Mouse (Mus musculus) lung, postnatal 14 days (tissue): ENCODE measurements at regions not wholly inside any gene's neighbourhood (a gene's known extent, or its start where the extent isn't known, plus 50 kb on each side); places are given as distances from the start of the nearest gene placed in this dataset.

Experiments used
- DNase-seq: peaks from one replicate; pipeline ENCODE4 v3.0.0; 2021

DNA sequence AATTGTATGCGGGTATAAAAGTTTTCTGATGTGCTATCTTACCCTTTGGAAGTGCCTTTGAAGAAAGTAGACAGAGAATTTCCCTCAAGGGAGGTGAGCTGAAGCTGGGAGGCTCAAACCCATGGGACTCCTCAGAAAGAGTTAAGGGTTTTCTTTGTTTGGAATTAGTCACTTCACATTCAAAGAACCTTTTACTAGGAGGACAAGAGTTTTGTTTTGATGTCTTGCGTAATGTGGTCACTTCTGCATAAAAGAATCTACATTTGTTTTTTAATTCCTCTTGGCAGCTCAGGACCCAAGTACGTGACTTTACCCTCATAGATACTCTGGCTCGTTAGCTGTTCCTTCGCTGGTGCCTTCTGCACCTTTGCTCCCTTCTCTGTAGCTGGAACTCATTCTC is 511.1 kb upstream of the Sox9 start:
- DNase-seq: peak; percentile 0

DNA sequence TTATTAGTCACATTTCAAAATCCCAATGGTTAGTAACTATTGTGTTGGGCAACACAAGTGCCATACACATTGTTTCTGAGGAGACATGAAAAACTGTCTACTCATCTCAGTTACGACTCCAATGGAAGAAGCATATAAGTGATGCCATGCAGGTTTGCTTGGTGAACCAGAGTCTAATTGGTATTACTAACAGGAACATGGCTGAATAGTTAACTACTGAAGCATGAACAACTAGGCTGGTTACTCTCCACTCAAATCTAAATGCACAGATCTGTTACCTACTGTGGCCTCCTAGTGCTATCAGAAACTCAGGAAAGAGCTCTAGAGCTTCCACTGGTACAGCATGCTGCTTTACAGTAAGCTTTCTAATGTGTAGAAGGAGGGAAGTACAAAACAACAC is 503.5 kb upstream of the Sox9 start:
- DNase-seq: no peak

- DNase-seq: no peak
Measured at GRCm38 (mm10) chr11:112282911-112283310, 499.1 kb upstream of the Sox9 start.

- no peak for DNase-seq
Measured at GRCm38 (mm10) chr11:112298901-112299341, 483.1 kb upstream of the Sox9 start.

- no peak for DNase-seq
Measured at GRCm38 (mm10) chr11:112303091-112303490, 478.9 kb upstream of the Sox9 start.

- no peak for DNase-seq
Measured at GRCm38 (mm10) chr11:112325850-112326249, 456.2 kb upstream of the Sox9 start.

DNA sequence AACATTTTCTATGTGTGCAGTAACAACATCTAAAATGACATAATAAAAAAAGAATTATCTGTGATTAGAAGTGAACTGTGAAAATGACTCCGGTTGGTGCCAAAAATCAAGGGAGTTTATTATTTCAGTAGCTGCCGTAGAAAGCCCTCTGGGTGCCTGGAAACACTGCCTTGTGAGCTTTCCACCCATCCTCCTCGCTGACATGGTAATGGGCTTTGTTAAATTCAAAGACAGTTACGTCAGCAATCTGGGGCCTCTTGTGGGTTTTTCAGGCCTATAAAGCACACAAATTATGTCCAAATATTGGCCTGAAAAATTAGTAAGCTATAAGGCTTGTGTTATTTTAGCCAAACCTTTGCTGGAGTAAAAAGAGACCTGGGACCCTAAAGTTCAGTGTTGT is 454.4 kb upstream of the Sox9 start:
- no peak for DNase-seq

GRCm38 (mm10) chr11:112345133-112345532 is 436.9 kb upstream of the Sox9 start:
- DNase-seq: no peak

GRCm38 (mm10) chr11:112345586-112345985 is 436.4 kb upstream of the Sox9 start:
- DNase-seq: no peak

GRCm38 (mm10) chr11:112346089-112346488 is 435.9 kb upstream of the Sox9 start:
- no peak for DNase-seq

GRCm38 (mm10) chr11:112346532-112346931 is 435.5 kb upstream of the Sox9 start:
- DNase-seq: no peak

DNA sequence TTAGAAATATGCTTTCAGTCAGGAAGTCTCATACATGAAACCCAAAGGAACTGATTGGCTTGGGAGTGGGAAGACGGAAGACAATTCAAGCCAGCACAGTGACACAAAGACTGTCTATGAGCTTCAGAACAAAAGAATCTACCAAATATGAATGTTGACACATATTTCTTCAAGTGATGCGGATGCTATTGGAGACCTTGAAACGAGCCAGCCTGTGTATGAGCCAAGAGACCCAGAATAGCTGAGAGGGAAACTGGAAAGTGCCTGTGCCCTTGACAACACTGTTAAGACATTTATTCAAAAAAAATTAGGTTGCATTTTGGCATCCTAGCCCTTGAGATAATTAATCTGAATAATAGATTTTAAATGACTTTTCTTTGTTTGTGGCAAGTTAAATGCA is 426.7 kb upstream of the Sox9 start:
- no peak for DNase-seq

- DNase-seq: no peak
Measured at GRCm38 (mm10) chr11:112366715-112367114, 415.3 kb upstream of the Sox9 start.

DNA sequence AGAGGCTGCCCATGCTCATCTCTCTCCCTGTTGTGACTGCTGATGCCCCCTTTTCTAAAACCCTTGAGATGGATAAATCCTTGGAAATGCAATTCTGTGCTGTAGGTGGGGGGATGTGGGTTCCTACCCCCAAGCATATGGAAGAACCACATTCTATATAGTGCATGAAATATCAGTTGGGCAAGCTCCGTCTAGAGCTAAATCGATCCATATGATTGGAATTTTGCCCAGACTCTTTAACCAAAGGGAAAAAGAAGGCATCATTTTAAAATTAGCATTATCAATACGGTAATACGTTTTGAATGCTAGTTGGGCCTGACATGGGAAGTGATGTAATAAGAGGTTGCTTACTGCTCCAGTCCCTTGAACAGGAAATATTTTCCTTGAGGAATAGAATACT is 411.1 kb upstream of the Sox9 start:
- DNase-seq: no peak

- no peak for DNase-seq
Measured at GRCm38 (mm10) chr11:112400069-112400468, 382.0 kb upstream of the Sox9 start.

DNA sequence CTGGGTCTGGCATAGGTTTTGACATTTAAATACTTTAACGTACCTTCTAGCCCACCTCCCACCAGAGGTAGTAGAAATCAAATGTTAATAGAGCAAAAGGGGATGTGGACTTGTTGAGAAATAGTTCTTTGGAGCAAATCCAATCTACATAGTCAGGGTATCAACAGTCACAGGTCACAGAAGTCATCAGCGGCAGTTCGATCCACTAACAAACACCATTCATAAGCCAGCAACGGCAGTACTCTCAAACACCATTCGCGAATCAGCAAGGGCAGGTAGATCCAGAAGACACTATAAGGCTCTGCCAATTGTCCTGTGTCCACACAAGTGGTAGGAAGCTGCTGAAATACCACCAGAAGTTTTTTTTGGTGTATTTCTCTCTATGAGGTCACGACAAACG is 374.3 kb upstream of the Sox9 start:
- DNase-seq: no peak

- DNase-seq: no peak
Measured at GRCm38 (mm10) chr11:112412434-112412833, 369.6 kb upstream of the Sox9 start.

DNA sequence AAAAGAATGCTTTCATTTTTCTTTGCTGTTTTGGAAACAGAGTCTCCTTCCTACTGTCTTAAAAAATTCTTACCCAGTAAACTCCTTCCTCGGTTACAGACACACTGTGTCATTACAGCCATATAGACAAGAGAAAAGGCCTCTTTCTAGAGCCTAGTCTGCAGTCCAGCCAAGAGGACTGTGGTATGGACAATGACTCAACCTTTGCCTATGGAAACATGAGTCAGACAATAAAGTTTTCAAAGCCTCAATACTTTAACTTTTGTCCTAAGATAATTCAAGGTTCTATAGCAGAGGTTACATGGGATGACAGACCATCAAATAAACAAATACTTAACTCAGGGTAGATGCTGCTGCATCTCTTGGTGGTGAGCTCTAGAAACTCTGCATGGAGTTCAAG is 339.4 kb upstream of the Sox9 start:
- no peak for DNase-seq

DNA sequence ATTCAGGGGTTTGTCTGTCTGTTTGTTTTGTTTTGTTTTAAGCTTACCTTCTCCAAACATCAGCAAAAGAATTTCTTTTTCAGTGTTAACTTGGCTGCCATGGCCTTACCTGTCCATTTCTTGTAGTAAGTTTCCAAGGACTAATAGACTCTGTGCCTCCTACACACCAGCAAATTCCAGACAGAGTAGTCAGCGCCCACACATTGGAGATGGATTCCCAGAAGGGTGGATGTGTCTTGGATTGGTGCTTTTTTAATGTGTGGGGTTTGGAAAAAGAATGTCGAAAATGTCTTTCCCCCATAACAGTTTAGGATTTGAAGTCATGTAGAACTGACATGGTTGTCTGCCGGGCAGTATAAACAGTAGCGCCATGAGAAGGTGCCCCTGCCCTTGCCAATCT is 338.1 kb upstream of the Sox9 start:
- DNase-seq: no peak

DNA sequence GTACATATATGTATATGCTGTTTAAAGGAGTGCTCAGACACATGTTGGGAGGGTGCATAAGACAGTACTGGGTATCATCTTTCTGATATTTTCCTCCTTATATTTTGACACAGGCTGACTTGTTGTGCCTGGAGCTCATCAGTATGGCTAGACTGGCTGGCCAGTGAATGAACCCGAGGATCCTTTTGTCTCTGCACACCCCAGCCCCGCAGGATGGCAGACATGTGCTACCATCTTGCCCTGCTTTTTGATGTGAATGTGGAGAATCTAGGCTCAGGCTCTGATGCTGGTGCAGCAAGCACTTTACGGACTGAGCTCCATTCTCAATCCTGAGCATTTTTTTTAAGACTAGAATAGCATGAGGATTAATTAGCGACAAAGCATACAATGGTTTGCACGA is 332.4 kb upstream of the Sox9 start:
- DNase-seq: no peak

GRCm38 (mm10) chr11:112450227-112450626 is 331.8 kb upstream of the Sox9 start:
- peak; percentile 10 for DNase-seq

- no peak for DNase-seq
Measured at GRCm38 (mm10) chr11:112458075-112458474, 323.9 kb upstream of the Sox9 start.

GRCm38 (mm10) chr11:112463121-112463520 is 318.9 kb upstream of the Sox9 start:
- no peak for DNase-seq

- DNase-seq: no peak
Measured at GRCm38 (mm10) chr11:112464386-112464785, 317.6 kb upstream of the Sox9 start.

GRCm38 (mm10) chr11:112470336-112470735 is 311.7 kb upstream of the Sox9 start:
- no peak for DNase-seq

DNA sequence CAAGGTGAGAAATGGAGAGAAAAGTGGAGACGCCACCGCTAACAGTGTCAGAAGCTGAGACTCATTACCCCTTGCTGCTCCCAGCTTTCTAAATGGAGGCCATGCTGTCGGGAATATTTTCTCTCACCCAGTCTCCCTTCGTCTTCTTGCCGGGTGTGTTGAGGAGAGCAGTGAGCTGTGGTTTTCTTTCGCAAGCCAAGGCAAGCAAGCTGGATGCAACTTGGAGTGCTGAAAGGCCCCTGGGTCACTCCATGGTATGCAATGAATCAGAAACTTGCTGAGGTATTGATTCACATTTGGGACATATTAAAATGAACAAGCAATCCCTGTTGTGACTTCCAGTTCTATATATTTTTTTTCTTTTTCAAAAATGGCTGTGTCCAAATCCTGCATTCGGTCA is 308.8 kb upstream of the Sox9 start:
- no peak for DNase-seq
